In genomic region chr11:17951336-17951735, GRCm38 (mm10) we compare ENCODE assay signal across 13 mouse cellular contexts. TPM values are rescaled to one million over a fixed set of nuclear protein-coding genes. Genes with fewer than 3 reads are reported as not detected.
DNase-seq lines count a peak whose midpoint lies in the region; ATAC-seq lines count a peak whose summit lies in the region.
"Had no signal": no experiment of that assay in that cellular context is flagged by ENCODE, and none has a peak within 500 bp of the region (broad histone marks: within the 10 kb centered on the region; RNA-seq: fewer than 3 reads in every experiment).

No protein-coding gene starts in this region.

- H3K9ac ChIP-seq in forebrain, embryonic 13.5 days = no peak overlapping the region
- H3K9ac ChIP-seq in forebrain, embryonic 11.5 days (ENCODE audit: low read length) = no peak overlapping the region
- H3K9ac ChIP-seq in forebrain, embryonic 16.5 days (replicated peaks; ENCODE audit: low read depth, low read length) = no peak overlapping the region
- H3K9ac ChIP-seq: limb, embryonic 12.5 days; stomach, embryonic 15.5 days had no signal

- 68% methylated on average over 3 of the region's 3 CpGs for WGBS in forebrain, embryonic 13.5 days
- 91% methylated on average over 3 of the region's 3 CpGs for WGBS in forebrain, embryonic 11.5 days
- 32% methylated on average over 3 of the region's 3 CpGs for WGBS in forebrain, embryonic 16.5 days

- H3K27me3 ChIP-seq in forebrain, embryonic 13.5 days = no peaks in the 10 kb centered on the region
- H3K27me3 ChIP-seq in forebrain, embryonic 11.5 days (ENCODE audit: control insufficient read depth, insufficient read depth, low read length) = no peaks in the 10 kb centered on the region
- no peaks in the 10 kb centered on the region for H3K27me3 ChIP-seq in forebrain, embryonic 16.5 days (replicated peaks; ENCODE audit: control insufficient read depth, insufficient read depth, low read length)
- H3K27me3 ChIP-seq: limb, embryonic 12.5 days; megakaryocyte, embryonic 14.5 days; stomach, embryonic 15.5 days had no signal

- peaks cover 18% of the 10 kb centered on the region for H3K4me1 ChIP-seq in forebrain, embryonic 13.5 days
- H3K4me1 ChIP-seq in forebrain, embryonic 11.5 days (replicated peaks; ENCODE audit: control insufficient read depth, insufficient read depth, low read length) = no peaks in the 10 kb centered on the region
- 0 out of 2 replicates have a peak, but pooled peaks cover 10% of the 10 kb centered on the region for H3K4me1 ChIP-seq in forebrain, embryonic 16.5 days (replicated peaks; ENCODE audit: control insufficient read depth, insufficient read depth, low read length)
- H3K4me1 ChIP-seq: limb, embryonic 12.5 days; stomach, embryonic 15.5 days had no signal

- no peaks in the 10 kb centered on the region for H3K9me3 ChIP-seq in forebrain, embryonic 13.5 days (replicated peaks)
- no peaks in the 10 kb centered on the region for H3K9me3 ChIP-seq in forebrain, embryonic 11.5 days (ENCODE audit: control insufficient read depth, low read length)
- no peaks in the 10 kb centered on the region for H3K9me3 ChIP-seq in forebrain, embryonic 16.5 days (ENCODE audit: control insufficient read depth, low read length)
- H3K9me3 ChIP-seq: limb, embryonic 12.5 days; megakaryocyte, embryonic 14.5 days; stomach, embryonic 15.5 days had no signal

- no peak for DNase-seq in forebrain, embryonic 11.5 days (ENCODE audit: low spot score)
- DNase-seq in adipocyte (ENCODE audit: low spot score) = peak; percentile 46
- peak; percentile 19 to 58 for DNase-seq in left cerebral cortex, adult 9 months (ENCODE audit: low spot score in 2 of 2)
- DNase-seq in gastrocnemius, postnatal 36 days = no peak
- DNase-seq in neural tube, embryonic 10.5 days (ENCODE audit: extremely low spot score, low spot score) = no peak
- no peak for DNase-seq in urinary bladder, postnatal 4 days (ENCODE audit: low spot score in 2 of 2)
- DNase-seq: B cell, adult 2 months; heart, postnatal 36 days had no signal

- H3K4me3 ChIP-seq in forebrain, embryonic 13.5 days = no peak overlapping the region
- H3K4me3 ChIP-seq in forebrain, embryonic 11.5 days (ENCODE audit: low read depth, low read length) = no peak overlapping the region
- no peak overlapping the region for H3K4me3 ChIP-seq in forebrain, embryonic 16.5 days (replicated peaks; ENCODE audit: low read length)
- H3K4me3 ChIP-seq: limb, embryonic 12.5 days; megakaryocyte, embryonic 14.5 days; stomach, embryonic 15.5 days had no signal

- peaks cover 31% of the 10 kb centered on the region for H3K36me3 ChIP-seq in forebrain, embryonic 13.5 days (ENCODE audit: poor library complexity, severe bottlenecking)
- H3K36me3 ChIP-seq in forebrain, embryonic 11.5 days (ENCODE audit: control insufficient read depth, insufficient read depth, low read length) = no peaks in the 10 kb centered on the region; the same call in 1 of the 2 replicates
- peaks cover 7% of the 10 kb centered on the region for H3K36me3 ChIP-seq in forebrain, embryonic 16.5 days (ENCODE audit: control insufficient read depth, insufficient read depth)

- ATAC-seq in forebrain, embryonic 13.5 days = peak; percentile 7; the same call in 1 of the 2 replicates
- no peak for ATAC-seq in forebrain, embryonic 11.5 days (replicated peaks; ENCODE audit: low FRiP score)
- ATAC-seq in forebrain, embryonic 16.5 days = peak; percentile 18

- intact Hi-C loops in gastrocnemius, postnatal 36 days (cut with DNase I) = no loop called here

- peak overlapping the region; percentile 20 for H3K4me2 ChIP-seq in forebrain, embryonic 13.5 days
- no peak overlapping the region for H3K4me2 ChIP-seq in forebrain, embryonic 11.5 days (ENCODE audit: low read depth, low read length, severe bottlenecking)
- no peak overlapping the region for H3K4me2 ChIP-seq in forebrain, embryonic 16.5 days (ENCODE audit: low read length)
- H3K4me2 ChIP-seq: limb, embryonic 12.5 days; stomach, embryonic 15.5 days had no signal

- peak overlapping the region; percentile 63 for H3K27ac ChIP-seq in forebrain, embryonic 13.5 days
- no peak overlapping the region for H3K27ac ChIP-seq in forebrain, embryonic 11.5 days (ENCODE audit: low read depth, low read length)
- no peak overlapping the region for H3K27ac ChIP-seq in forebrain, embryonic 16.5 days (ENCODE audit: low read length)
- H3K27ac ChIP-seq: limb, embryonic 12.5 days; stomach, embryonic 15.5 days had no signal

RNA-seq across cellular contexts. Expression of gene Etaa1, which starts 2.3 kb away (rescaled TPM):
- 11.8 and 13.3 TPM in 2 replicates for polyA plus RNA-seq in forebrain, embryonic 13.5 days (2015; fragmentation: Nextera tagmentation; extraction: Ambion mirVana)
- 19.4 and 20.6 TPM in 2 replicates for polyA plus RNA-seq in forebrain, embryonic 11.5 days (2014; fragmentation: Nextera tagmentation; extraction: Ambion mirVana)
- 7.6 and 9.2 TPM in 2 replicates for polyA plus RNA-seq in forebrain, embryonic 16.5 days (2015; fragmentation: Nextera tagmentation; extraction: Ambion mirVana)
- total RNA-seq in gastrocnemius, postnatal 36 days (2021) = 1 to 10 TPM; 1.1 to 1.5 TPM

Comparison
In these comparisons a context has a peak if more than half of its experiments do, and no peak if none do; other contexts are left out.
1. DNase-seq: peak in adipocyte (single experiment) and left cerebral cortex, adult 9 months (2 of 2); none in forebrain, embryonic 11.5 days (single experiment), gastrocnemius, postnatal 36 days (0 of 2), neural tube, embryonic 10.5 days (single experiment) and urinary bladder, postnatal 4 days (0 of 2).